Mouse (Mus musculus) WW6 (cell line): Measurements from ENCODE around the gene Tmppe.
A peak's percentile ranks its signal among the peaks of the same experiment; 100 is the strongest.

Experiments used
- DNase-seq: peaks from one replicate; pipeline ENCODE4 v3.0.0-alpha.2; 2013; ENCODE audit warnings: low read depth, low spot score

Gene Tmppe

DNA sequence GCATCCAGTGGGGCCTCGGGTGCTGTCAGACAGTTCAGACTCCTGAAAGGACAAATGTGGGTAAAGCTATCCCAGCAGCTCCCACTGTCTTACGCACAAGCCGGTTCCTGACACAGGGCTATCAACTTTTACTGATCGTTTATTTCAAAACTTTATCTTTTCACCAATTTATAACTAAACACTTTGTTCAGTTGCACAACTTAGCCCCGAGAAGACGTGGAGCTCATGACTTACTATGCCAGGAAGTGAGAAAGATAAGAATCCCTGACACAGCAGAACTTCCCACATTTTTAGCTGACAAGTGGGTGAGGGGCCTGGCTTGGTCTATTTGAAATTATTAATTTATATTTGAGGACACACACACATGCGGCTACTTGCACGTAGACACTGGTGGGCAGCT, 6.2 kb upstream of the Tmppe start:
- DNase-seq, result no peak

DNA sequence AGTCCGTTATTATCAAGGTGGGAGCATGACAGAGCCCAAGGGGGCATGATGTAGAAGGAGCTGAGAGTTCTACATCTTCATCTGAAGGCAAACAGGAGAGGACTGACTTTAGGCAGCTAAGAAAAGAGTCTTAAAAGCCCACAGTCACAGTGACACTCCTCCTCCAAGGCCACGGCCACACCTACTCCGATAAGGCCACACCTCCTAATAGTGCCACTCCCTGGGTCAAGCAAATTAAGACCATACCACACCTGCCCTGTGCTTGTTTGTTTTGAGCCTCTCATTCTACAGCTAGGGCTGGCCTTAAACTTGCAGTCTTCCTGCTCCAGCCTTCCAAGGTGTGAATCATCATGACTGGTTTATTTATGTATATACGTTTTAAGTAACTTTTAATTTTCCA, 5.6 kb upstream of the Tmppe start:
- DNase-seq, result no peak

- no peak for DNase-seq
These were observed 1.2 kb upstream of the Tmppe start for GRCm38 (mm10) chr9:114399680-114400079.

DNA sequence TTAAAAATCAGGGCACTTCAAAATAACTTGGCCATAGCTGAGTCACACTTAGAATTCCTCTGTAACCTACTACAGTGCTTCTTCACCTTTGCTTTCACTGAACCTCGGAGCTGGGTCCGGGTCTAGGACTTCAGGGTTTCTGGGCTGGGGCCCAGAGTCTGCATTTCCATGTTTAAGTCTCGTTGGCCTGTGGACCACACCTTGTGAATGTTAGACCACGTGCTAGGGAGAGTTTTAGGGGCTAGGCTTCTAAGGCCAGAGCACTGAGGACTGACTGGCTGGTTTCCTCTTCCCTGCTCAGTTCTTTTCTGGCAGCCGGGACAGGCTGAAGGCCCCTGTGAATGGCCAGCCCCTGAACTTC, 337 bp upstream of the Tmppe start:
- DNase-seq, result no peak

- no peak for DNase-seq
These were observed 778 bp downstream of the Tmppe start for GRCm38 (mm10) chr9:114401685-114402080.

DNA sequence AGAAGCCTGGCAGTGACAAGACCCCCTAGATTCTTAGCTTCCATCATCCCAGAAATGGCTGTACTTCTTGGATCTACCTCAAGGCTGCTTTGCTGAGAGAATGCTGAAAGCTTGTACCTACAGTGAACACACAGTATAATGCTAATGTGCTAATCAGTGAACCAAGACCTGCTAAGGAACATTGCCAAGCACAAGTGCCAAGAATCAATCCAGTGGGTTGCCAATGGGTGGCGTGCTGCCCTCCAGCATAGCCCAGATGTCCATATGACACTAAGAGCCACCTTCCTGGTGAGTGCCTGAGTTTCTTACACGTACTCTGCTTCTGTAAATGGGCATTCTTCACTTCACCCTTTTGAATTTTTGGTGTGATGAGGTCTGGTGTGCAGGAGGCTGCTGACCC, 6.8 kb downstream of the Tmppe start:
- DNase-seq, result no peak

DNA sequence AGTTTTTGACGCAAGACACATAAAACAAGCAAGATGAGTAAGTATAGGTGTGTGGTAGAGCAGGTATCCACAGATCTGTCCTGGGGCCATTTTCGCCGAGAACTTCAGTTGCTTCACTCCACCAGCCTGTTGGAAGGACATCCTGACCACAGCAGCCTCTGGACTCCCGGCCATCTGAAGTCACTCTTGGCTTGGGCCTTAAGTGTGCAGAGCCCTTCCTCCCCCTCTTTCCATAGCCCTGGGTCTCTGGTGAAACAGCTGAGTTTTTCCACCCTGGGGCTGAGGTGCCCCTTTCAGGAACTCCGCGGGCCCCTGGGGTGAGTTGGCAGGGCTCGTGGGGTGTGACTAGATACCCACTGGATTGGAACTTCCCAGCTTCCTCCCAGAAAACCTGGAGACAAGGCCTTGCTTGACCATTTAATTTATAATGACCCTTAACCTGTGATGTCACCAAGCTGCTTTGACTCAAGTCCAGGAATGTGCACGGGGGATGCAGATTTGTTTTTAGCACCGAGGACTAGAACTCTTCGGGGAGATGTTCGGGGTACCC, 9.5 kb downstream of the Tmppe start:
- no peak for DNase-seq

GRCm38 (mm10) chr9:114411295-114411694, 10.4 kb downstream of the Tmppe start:
- no peak for DNase-seq

DNA sequence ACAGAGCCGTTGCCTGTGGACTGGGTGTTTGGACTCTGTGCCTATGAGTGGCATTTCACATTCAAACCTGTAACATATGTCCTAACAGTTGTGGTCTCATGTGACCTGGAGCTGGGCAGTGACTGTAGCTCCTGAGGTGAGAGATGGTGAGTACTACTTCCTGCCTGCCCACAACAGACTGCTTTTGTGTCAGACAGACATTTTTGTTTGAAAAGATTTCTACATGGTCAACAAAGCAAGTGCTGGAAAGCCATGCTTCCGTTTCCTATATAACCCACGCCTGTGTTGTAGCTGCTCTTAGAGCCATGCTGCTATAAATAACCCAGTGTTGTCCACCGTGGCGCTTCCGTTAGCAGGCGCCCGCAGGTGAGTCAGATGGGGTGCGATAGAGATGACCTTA, 11.5 kb downstream of the Tmppe start:
- no peak for DNase-seq

GRCm38 (mm10) chr9:114413866-114414265, 13.0 kb downstream of the Tmppe start:
- no peak for DNase-seq

GRCm38 (mm10) chr9:114415701-114416100, 14.8 kb downstream of the Tmppe start:
- peak; percentile 65 for DNase-seq

- no peak for DNase-seq
These were observed 16.0 kb downstream of the Tmppe start for GRCm38 (mm10) chr9:114416646-114417517.

- peak; percentile 61 for DNase-seq
These were observed 17.3 kb downstream of the Tmppe start for GRCm38 (mm10) chr9:114418187-114418586.

DNA sequence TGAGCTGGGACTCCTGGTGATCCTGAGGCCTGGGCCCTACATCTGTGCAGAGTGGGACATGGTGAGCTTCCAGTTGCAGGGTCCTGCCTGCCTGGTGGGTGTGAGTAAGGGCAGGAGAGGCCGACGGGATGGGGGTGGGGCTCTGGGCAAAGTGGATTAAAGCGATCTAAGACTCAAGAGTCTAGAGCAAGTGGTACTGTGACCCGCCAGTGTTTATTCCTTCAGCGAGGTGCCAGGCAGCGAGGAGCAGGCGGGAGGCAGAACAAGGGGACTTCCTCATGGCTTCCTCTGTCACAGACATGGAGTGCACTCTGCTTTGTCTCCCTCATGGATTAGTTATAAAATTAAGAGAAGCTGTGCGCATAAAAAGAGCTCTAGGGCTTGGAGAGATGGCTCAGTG, 19.5 kb downstream of the Tmppe start:
- DNase-seq, result no peak

GRCm38 (mm10) chr9:114421045-114421444, 20.1 kb downstream of the Tmppe start:
- no peak for DNase-seq

DNA sequence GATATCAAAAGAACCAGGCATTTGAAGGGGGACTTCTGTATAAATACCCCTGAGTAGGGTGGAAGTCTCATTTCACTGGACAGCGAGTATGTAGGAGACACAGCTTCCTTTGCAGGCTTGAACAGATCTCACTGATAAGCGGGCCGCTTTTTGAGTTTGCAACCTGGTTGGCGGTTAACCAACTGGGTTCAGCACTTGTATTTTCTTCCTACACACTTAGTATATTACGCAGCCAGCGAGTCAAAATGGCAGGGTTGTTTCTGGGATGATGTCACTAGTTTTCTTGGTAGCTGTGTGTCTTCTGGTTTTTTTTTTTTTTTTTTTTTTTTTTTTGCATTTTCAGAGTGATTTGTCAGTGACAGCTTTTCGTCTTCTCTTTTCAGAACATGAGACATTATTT, 20.9 kb downstream of the Tmppe start:
- no peak for DNase-seq

DNA sequence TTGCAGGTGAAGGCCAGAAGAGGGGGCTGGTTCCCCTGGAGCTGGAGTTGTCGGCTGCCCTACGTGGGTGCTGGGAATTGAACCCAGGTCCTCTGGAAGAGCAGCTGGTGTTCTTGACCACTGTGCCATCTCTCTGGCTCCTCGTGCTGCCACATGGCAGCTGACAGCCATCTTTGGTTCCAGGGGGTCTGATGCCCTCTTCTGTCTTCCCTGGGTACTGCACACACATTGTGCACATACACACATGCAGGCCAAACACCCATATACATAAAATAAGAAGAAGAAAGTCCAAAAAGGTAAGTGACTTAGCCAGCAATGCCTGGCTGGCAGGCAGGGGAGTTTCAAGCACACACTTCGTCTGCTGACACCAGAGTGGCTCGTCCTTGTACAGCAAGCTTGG, 24.7 kb downstream of the Tmppe start:
- DNase-seq, result no peak

GRCm38 (mm10) chr9:114426201-114426600, 25.3 kb downstream of the Tmppe start:
- DNase-seq, result no peak

DNA sequence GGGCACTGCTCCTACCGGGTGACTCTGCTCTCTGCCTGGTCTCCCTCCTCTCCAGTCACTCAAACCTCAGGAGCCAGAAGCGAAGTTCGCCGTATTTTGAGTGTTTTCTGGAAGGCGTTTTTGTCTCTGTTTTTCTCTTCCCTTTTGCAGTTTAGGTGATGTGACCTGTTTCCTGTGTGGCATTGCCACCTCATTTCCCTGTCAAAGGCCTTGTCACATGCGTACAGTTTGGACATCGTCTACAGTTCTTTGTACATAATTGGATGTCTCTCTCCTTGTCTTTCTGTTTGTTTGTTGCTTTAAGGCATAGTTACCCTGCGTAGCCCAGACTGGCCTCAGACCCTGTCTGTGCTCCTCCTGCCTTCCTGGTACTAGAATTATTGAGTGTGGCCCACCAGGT, 26.5 kb downstream of the Tmppe start:
- DNase-seq, result no peak

DNA sequence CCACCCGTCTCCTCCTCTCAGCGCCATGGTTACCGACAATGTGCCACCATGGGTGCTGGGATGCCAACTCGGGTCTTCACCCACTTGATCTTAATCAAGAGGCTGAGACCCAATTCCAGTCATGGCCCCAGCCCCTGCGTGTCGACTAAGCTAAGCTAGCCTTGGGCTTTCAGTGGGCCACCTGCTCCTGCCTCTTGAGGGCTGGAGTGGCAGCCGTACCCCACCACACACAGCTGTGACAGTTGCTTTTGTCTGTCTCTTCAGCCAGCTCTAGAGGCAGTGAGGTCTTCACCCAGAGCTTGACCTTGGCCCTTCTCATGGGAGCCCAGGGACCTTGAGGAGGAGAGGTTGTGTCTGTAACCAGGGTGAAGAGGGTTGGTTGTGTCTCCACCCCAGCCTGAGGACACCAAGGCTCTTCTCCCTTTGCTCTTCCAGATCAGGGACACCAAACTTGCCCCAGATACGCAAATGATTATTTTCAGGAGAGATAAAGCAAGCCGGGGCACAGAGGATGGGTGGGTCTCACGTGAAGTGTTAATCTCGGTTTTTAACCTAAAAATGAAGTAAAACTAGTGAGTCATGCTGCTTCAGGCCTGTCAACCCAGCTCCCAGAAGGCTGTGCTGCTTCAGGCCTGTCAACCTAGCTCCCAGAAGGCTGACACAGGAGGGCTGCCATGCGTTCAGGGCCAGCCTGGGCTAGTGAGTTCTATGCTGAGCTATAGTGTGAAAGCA, 27.4 kb downstream of the Tmppe start:
- DNase-seq, result no peak

DNA sequence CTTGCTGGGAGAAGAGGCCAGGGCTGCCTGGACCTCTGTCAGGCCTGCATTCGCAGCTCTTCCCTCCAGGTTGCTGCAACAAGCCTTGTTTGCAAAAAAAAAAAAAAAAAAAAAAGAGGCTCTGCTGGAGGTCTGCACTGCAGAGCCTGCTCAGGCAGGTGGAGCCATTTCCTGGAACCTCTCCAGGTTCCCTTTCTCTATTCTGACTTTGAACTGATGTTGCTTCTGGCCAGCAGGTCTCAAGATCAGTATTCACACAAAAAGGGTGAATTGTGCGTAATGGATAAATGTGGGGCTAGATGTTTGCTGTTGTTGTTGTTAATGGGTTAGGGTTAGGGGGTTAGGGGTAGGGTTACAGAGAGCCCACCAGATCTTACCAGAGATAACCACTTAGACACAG, 34.8 kb downstream of the Tmppe start:
- no peak for DNase-seq

DNA sequence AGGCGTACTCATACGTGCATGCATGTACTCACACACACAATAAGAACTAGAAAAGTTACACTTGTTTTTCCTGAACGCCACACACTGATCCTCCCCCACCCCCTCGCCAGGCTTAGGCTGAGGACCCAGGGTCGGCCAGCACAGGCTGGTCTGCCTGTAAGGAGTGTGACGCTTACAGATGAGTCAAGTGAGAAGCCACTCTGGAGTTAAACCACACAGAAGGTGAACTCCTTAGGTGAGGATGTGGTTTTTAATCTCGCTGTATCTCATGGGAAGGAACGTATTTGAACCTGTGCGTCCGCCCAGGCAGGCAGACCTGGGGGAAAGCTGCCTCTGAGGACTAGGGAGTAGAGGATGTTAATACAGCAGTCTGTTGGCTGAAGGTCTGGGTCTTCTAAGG, 39.6 kb downstream of the Tmppe start:
- no peak for DNase-seq

DNA sequence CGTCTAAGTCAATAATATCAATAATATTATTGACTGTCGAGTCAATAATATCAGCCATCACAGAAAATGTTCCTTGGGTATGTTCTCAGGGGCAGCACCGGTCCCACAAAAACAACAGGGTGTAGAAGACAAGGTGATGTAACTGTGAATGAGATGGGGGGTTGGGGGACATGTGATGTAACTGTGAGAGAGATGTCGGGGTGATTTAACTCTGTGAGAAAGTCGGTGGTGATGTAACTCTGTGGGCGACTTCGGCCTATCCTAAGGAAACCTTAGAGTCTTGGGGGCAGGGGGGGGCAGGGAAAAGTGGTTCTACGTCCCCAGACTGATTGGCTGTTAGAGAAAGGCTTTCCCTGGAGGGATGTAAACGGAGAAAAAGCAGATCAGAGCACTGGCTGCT, 41.3 kb downstream of the Tmppe start:
- DNase-seq, result no peak
